Mouse (Mus musculus): ENCODE results near the gene Rita1. TPM values are rescaled to one million over a fixed set of nuclear protein-coding genes. Genes with fewer than 3 reads are reported as not detected.

The Rita1 gene
- total and polyA plus RNA-seq, 3 experiments = 18.1 to 22.1 TPM; not detected in 1

DNA sequence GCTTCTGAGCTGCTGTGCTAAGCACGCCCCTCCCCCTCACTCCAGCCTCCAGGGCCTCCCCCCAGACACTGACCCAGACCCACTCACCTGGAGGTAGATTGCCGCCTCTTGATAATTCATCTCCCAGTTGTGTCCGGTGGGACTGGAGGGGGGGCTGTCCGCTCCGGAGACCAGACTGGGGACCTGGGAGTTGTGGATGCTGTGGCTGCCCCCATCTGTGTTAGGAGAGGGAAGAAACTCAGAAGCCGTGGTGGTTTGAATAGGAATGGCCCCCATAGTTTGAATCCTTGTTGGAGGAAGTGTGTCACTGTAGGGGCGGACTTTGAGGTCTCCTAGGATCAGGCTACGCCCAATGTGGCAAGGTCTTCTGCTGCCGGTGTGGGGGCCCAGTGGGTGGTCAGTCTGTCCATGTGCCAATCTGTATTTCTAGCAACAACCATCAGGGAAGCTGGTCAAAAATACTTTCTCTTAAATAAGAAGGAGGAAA lies 52.2 kb downstream of the Rita1 start:
- no peak for DNase-seq (ENCODE audit: low read depth, low spot score)
- TF ChIP-seq SMC3 (IDR thresholded peaks at IDR 0.05; ENCODE audit: low read depth, low read length) (no peak), E2F4 (IDR thresholded peaks at IDR 0.05; ENCODE audit: borderline replicate concordance, low read depth, low read length) (no peak), JUND (IDR thresholded peaks at IDR 0.05; ENCODE audit: low read depth, low read length) (no peak), TCF12 (IDR thresholded peaks at IDR 0.05; ENCODE audit: low read depth, low read length) (no peak), GATA1 (IDR thresholded peaks at IDR 0.05; ENCODE audit: low read depth, low read length) (no peak), HCFC1 (IDR thresholded peaks at IDR 0.05; ENCODE audit: low read depth, low read length) (no peak), GABPA (IDR thresholded peaks at IDR 0.05; ENCODE audit: low read depth, low read length) (no peak)
- Histone ChIP-seq H3K27ac (ENCODE audit: control insufficient read depth, low read depth, low read length) (no peak overlapping the region), H3K79me2 (ENCODE audit: control insufficient read depth, insufficient read depth, low read length, poor library complexity) (no peaks in the 10 kb centered on the region), H3K4me1 (ENCODE audit: control insufficient read depth in 1 of 2, insufficient read depth in 2 of 2, low read length in 2 of 2) (no peaks in the 10 kb centered on the region), H3K9ac (ENCODE audit: control insufficient read depth, low read depth, low read length, poor library complexity, severe bottlenecking) (no peak overlapping the region), H3K27me3 (ENCODE audit: control insufficient read depth in 1 of 2, insufficient read depth in 2 of 2, low read length in 2 of 2) (no peaks in the 10 kb centered on the region), H3K4me3 (ENCODE audit: control insufficient read depth in 1 of 2, insufficient read depth in 1 of 2, low read depth in 2 of 2, low read length in 2 of 2) (no peak overlapping the region), H3K9me3 (replicated peaks; ENCODE audit: insufficient read depth, low read length) (no peaks in the 10 kb centered on the region), H3K36me3 (ENCODE audit: control insufficient read depth in 1 of 2, insufficient read depth in 2 of 2, low read length in 2 of 2) (no peaks in the 10 kb centered on the region; a peak in 1 of 4 replicates)

DNA sequence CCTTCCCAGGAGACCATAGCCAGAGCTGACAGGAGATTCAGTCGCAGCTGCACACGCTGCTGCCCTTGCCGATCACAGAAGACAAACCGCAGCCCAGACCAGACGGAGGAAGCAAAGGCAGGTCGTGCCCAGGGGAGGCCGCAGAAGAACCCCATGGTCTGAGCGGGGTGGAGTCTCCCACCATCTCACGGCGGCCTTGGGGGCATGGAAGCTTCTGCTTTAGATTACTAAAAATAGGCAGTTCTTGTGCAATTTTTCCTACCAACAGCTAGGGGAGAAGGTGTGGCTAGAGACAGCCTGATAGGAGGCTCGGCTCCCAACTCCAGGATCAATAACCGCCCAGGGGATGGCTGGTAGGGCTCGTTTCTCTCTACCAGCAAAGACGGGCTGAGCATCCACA lies 53.6 kb downstream of the Rita1 start:
- Histone ChIP-seq H3K9me3 (replicated peaks; ENCODE audit: insufficient read depth, low read length) (no peaks in the 10 kb centered on the region), H3K36me3 (ENCODE audit: control insufficient read depth in 1 of 2, insufficient read depth in 2 of 2, low read length in 2 of 2) (no peaks in the 10 kb centered on the region; a peak in 1 of 4 replicates), H3K27me3 (ENCODE audit: control insufficient read depth in 1 of 2, insufficient read depth in 2 of 2, low read length in 2 of 2) (no peaks in the 10 kb centered on the region), H3K4me1 (ENCODE audit: control insufficient read depth in 1 of 2, insufficient read depth in 2 of 2, low read length in 2 of 2) (no peaks in the 10 kb centered on the region), H3K79me2 (ENCODE audit: control insufficient read depth, insufficient read depth, low read length, poor library complexity) (no peaks in the 10 kb centered on the region), H3K9ac (ENCODE audit: control insufficient read depth, low read depth, low read length, poor library complexity, severe bottlenecking) (no peak overlapping the region), H3K27ac (ENCODE audit: control insufficient read depth, low read depth, low read length) (no peak overlapping the region), H3K4me3 (ENCODE audit: control insufficient read depth in 1 of 2, insufficient read depth in 1 of 2, low read depth in 2 of 2, low read length in 2 of 2) (no peak overlapping the region)
- DNase-seq (ENCODE audit: low read depth, low spot score) = no peak
- TF ChIP-seq GATA1 (IDR thresholded peaks at IDR 0.05; ENCODE audit: low read depth, low read length) (no peak), JUND (IDR thresholded peaks at IDR 0.05; ENCODE audit: low read depth, low read length) (no peak), MEF2A (IDR thresholded peaks at IDR 0.05; ENCODE audit: extremely low read depth, insufficient replicate concordance, low read depth, low read length, poor library complexity, severe bottlenecking) (no peak), POLR2AphosphoS5 (IDR thresholded peaks at IDR 0.05; ENCODE audit: borderline replicate concordance, low read depth, low read length) (no peak), NRF1 (IDR thresholded peaks at IDR 0.05; ENCODE audit: insufficient read depth, low read depth, low read length, poor library complexity, severe bottlenecking) (no peak), E2F4 (IDR thresholded peaks at IDR 0.05; ENCODE audit: borderline replicate concordance, low read depth, low read length) (no peak), HCFC1 (IDR thresholded peaks at IDR 0.05; ENCODE audit: low read depth, low read length) (no peak)

DNA sequence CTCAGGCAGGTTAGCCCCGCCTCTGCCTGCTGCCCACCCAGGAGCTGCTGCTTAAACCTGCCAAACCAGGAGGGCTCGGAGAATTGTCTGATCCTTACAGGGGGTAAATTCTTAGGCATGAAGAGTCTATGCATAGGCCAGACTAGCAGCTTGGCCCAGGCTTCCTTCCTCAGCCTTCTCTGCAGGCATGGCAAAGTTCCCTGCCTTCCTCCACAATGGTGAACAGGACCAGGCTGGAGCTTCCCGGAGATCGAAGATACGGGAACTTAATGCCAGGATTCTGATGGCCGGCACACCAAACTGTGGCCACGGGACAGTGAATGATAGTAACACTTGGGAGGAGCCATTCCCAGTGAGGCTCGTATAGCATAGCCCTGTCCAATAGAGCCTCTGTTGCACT lies 54.3 kb downstream of the Rita1 start:
- no peaks in the 10 kb centered on the region for H3K27me3 ChIP-seq (ENCODE audit: control insufficient read depth in 1 of 2, insufficient read depth in 2 of 2, low read length in 2 of 2)
- DNase-seq (ENCODE audit: low read depth, low spot score) = no peak
- no peak overlapping the region for H3K4me3 ChIP-seq (ENCODE audit: control insufficient read depth in 1 of 2, insufficient read depth in 1 of 2, low read depth in 2 of 2, low read length in 2 of 2)
- H3K36me3 ChIP-seq (ENCODE audit: control insufficient read depth in 1 of 2, insufficient read depth in 2 of 2, low read length in 2 of 2) = no peaks in the 10 kb centered on the region; a peak in 1 of 4 replicates
- no peak overlapping the region for H3K9ac ChIP-seq (ENCODE audit: control insufficient read depth, low read depth, low read length, poor library complexity, severe bottlenecking)
- no peaks in the 10 kb centered on the region for H3K4me1 ChIP-seq (ENCODE audit: control insufficient read depth in 1 of 2, insufficient read depth in 2 of 2, low read length in 2 of 2)
- H3K27ac ChIP-seq (ENCODE audit: control insufficient read depth, low read depth, low read length) = no peak overlapping the region
- no peaks in the 10 kb centered on the region for H3K79me2 ChIP-seq (ENCODE audit: control insufficient read depth, insufficient read depth, low read length, poor library complexity)
- no peaks in the 10 kb centered on the region for H3K9me3 ChIP-seq (replicated peaks; ENCODE audit: insufficient read depth, low read length)
- TF ChIP-seq JUND (IDR thresholded peaks at IDR 0.05; ENCODE audit: low read depth, low read length) (no peak), USF1 (IDR thresholded peaks at IDR 0.05; ENCODE audit: low read depth, low read length) (no peak), USF2 (IDR thresholded peaks at IDR 0.05; ENCODE audit: borderline replicate concordance in 1 of 2, insufficient read depth in 1 of 2, low read depth in 1 of 2, low read length in 2 of 2) (no peak), RCOR1 (IDR thresholded peaks at IDR 0.05; ENCODE audit: low read depth, low read length) (no peak), CHD2 (IDR thresholded peaks at IDR 0.05; ENCODE audit: low read length) (no peak), UBTF (IDR thresholded peaks at IDR 0.05; ENCODE audit: borderline replicate concordance, insufficient read depth, low read depth, low read length) (no peak)
